Mouse (Mus musculus) neural tube, embryonic 11.5 days (tissue): Measurements from ENCODE around the gene Sgce. TPM values are rescaled to one million over a fixed set of nuclear protein-coding genes. Genes with fewer than 3 reads are reported as not detected.

ENCODE experiments used
- ATAC-seq: fragments of 200-750 bp; cut with Nextera tagmentation; 2 replicates; pipeline ENCODE4 v1.8.0; 2017; ENCODE audit warnings: moderate number of reproducible peaks, mild to moderate bottlenecking, moderate TSS enrichment, moderate library complexity; ENCODE audit not compliant: insufficient read depth, low FRiP score, low TSS enrichment
- DNase-seq: peaks from one replicate; pipeline ENCODE4 v3.0.0-alpha.2; 2015; ENCODE audit warnings: low spot score
- H3K27ac ChIP-seq: fragments of 300-500 bp; sonication (generic); 2 replicates; pipeline ENCODE4 v1.5.1; 2014; ENCODE audit warnings: low read depth, mild to moderate bottlenecking, low read length
- H3K27me3 ChIP-seq: fragments of 300-500 bp; sonication (generic); 2 replicates; pipeline ENCODE4 v1.6.1; 2014; ENCODE audit warnings: mild to moderate bottlenecking, low read length, mixed read lengths; ENCODE audit not compliant: control insufficient read depth, insufficient read depth
- H3K36me3 ChIP-seq: fragments of 300-500 bp; sonication (generic); 2 replicates; pipeline ENCODE4 v1.6.1; 2014; ENCODE audit warnings: mild to moderate bottlenecking, low read length, moderate library complexity, mixed read lengths; ENCODE audit not compliant: control insufficient read depth, insufficient read depth
- H3K4me1 ChIP-seq: fragments of 300-500 bp; sonication (generic); 2 replicates; pipeline ENCODE4 v1.6.1; 2014; ENCODE audit warnings: low read length, mixed read lengths; ENCODE audit not compliant: control insufficient read depth, insufficient read depth
- H3K4me2 ChIP-seq: fragments of 300-500 bp; sonication (generic); 2 replicates; pipeline ENCODE4 v1.6.1; 2014; ENCODE audit warnings: low read depth, mild to moderate bottlenecking, moderate library complexity
- H3K4me3 ChIP-seq: fragments of 300-500 bp; sonication (generic); 2 replicates; pipeline ENCODE4 v1.5.1; 2014; ENCODE audit warnings: low read depth, low read length
- H3K9ac ChIP-seq: fragments of 300-500 bp; sonication (generic); 2 replicates; pipeline ENCODE4 v1.6.1; 2014; ENCODE audit warnings: mild to moderate bottlenecking, low read length
- H3K9me3 ChIP-seq: fragments of 300-500 bp; sonication (generic); 2 replicates; pipeline ENCODE4 v1.6.1; 2016; ENCODE audit warnings: low read length; ENCODE audit not compliant: control insufficient read depth
- WGBS: fragments of 180-500 bp; shearing (Covaris S2); extraction: QIAGEN DNeasy Blood & Tissue Kit; methylation state at CpG from one replicate; pipeline ENCODE4 v1.1.7; 2014; 5-methylcytosine and 5-hydroxymethylcytosine counted together
- polyA plus RNA-seq: library from polyadenylated mRNA; unstranded; fragments of >200 nt; fragmentation: Nextera tagmentation; extraction: Ambion mirVana; gene quantifications from 2 replicates; pipeline ENCODE4 v1.2.1, GENCODE M21; 2014

Gene Sgce
- polyA plus RNA-seq, 1 experiment from 2014 or later: 55.1 TPM

DNA sequence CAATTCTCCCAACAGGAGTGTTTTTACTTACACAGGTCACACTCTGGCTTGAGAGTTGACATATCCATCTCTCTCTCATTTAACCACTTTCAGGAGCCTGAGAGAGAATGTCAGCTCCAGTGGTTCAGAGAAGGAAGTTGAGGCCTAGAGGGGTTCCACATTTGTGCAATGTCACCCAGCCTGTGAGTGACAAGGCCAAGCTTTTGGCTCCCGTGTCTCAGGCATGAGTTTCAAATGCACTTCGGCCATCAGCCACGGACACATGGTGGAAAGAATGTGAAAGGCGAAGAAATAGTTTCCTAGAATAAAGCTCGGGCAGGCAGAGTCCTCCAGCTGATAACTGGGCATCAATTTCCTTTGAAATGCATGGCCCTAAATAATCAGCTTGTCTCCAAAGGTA is 40.6 kb downstream of the Sgce start:
- H3K9ac ChIP-seq: no peak overlapping the region
- H3K27ac ChIP-seq: no peak overlapping the region
- ATAC-seq: no peak
- no peak overlapping the region for H3K4me2 ChIP-seq
- DNase-seq: no peak
- no peaks in the 10 kb centered on the region for H3K27me3 ChIP-seq
- no peaks in the 10 kb centered on the region for H3K9me3 ChIP-seq
- 84% methylated on average over 5 of the region's 5 CpGs for WGBS
- H3K4me1 ChIP-seq: no peaks in the 10 kb centered on the region
- H3K4me3 ChIP-seq: no peak overlapping the region
- no peaks in the 10 kb centered on the region for H3K36me3 ChIP-seq

DNA sequence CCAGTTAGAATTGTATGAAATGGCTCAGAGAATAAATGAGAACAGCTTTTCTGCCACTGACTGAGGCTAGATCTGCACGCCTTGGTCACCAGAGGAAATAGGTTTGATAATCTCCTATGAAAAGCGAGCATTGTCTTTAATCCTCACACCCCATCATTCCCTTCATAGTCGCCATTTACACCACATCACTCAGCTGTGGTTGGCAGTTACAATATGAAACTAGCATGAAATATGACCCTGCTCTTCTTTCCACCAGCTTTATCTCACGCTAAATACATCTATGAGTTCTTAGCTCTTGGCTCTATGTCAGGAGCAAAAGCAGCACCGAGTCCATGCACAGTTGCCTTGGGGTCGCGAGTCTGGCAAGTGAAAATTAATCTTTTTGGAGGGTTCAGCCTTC is 43.1 kb downstream of the Sgce start:
- Histone ChIP-seq H3K4me1 (no peaks in the 10 kb centered on the region), H3K27me3 (no peaks in the 10 kb centered on the region), H3K27ac (no peak overlapping the region), H3K9me3 (no peaks in the 10 kb centered on the region), H3K4me2 (no peak overlapping the region), H3K36me3 (no peaks in the 10 kb centered on the region), H3K9ac (no peak overlapping the region), H3K4me3 (no peak overlapping the region)
- 92% methylated on average over 7 of the region's 7 CpGs for WGBS
- no peak for DNase-seq
- no peak for ATAC-seq

DNA sequence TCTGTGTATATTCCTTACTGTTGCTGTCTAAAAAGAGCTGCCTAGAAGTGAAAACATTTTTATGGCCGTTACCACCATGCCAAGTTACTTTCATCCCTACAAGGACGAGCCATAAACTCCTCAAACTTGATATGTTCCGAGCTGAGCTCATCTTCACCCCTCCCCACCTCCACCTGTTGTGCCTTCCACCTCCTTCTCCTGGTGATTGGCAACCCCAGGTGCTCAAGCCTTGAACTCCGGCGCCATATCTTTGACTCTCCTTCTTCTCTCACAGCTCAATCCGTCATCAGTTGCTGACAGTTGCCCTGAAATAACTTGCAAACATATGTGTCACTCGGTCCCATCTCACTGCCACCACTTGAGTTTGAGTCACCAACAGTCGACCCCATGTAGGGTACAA is 45.4 kb downstream of the Sgce start:
- H3K9me3 ChIP-seq: no peaks in the 10 kb centered on the region
- H3K9ac ChIP-seq: no peak overlapping the region
- H3K27me3 ChIP-seq: no peaks in the 10 kb centered on the region
- no peak overlapping the region for H3K27ac ChIP-seq
- WGBS: 84% methylated on average over 8 of the region's 8 CpGs
- no peaks in the 10 kb centered on the region for H3K4me1 ChIP-seq
- H3K4me2 ChIP-seq: no peak overlapping the region
- DNase-seq (no peak), ATAC-seq (no peak)
- no peak overlapping the region for H3K4me3 ChIP-seq
- H3K36me3 ChIP-seq: no peaks in the 10 kb centered on the region

- no peak overlapping the region for H3K4me2 ChIP-seq
- no peak for ATAC-seq
- H3K4me3 ChIP-seq: no peak overlapping the region
- no peaks in the 10 kb centered on the region for H3K27me3 ChIP-seq
- no peak for DNase-seq
- no peaks in the 10 kb centered on the region for H3K4me1 ChIP-seq
- no peak overlapping the region for H3K9ac ChIP-seq
- no peak overlapping the region for H3K27ac ChIP-seq
- WGBS: 58% methylated on average over 3 of the region's 3 CpGs
- no peaks in the 10 kb centered on the region for H3K36me3 ChIP-seq
- no peaks in the 10 kb centered on the region for H3K9me3 ChIP-seq
These were observed 51.2 kb downstream of the Sgce start for GRCm38 (mm10) chr6:4695778-4696177.

DNA sequence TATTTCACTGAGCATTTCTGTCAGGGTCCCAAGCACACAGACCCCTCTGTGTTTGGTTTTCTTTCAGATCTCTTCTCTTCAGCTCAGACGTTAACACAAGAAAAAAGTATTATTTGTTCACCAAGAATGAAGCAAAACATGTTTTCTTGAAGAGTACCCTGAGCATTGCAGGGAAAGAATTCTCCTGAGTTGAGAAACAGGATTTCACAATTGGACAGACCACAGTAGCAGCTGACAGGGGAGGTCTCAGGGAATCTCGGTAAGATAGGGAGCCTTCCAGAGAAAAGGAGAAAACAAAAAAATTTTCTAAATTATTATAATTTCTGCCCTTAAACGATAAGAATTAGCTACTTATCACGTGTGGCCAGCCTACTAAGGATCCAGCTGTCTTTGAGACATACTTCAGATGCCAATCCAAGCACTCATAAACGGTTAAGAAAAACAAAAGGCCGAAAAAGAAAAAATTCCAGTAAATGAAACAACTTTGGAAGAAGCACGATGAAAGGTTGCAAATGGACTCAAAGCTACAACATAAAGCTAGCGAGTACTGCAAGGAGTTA is 52.3 kb downstream of the Sgce start:
- ATAC-seq (no peak), DNase-seq (no peak)
- Histone ChIP-seq H3K36me3 (no peaks in the 10 kb centered on the region), H3K27me3 (no peaks in the 10 kb centered on the region), H3K4me3 (no peak overlapping the region), H3K4me2 (no peak overlapping the region), H3K27ac (no peak overlapping the region), H3K9me3 (no peaks in the 10 kb centered on the region), H3K9ac (no peak overlapping the region), H3K4me1 (no peaks in the 10 kb centered on the region)
- 77% methylated on average over 8 of the region's 8 CpGs for WGBS

- no peak overlapping the region for H3K4me2 ChIP-seq
- H3K4me3 ChIP-seq: no peak overlapping the region
- H3K4me1 ChIP-seq: no peaks in the 10 kb centered on the region
- H3K9ac ChIP-seq: no peak overlapping the region
- no peak overlapping the region for H3K27ac ChIP-seq
- no peaks in the 10 kb centered on the region for H3K27me3 ChIP-seq
- 62% methylated on average over 10 of the region's 10 CpGs for WGBS
- ATAC-seq (no peak), DNase-seq (no peak)
- no peaks in the 10 kb centered on the region for H3K9me3 ChIP-seq
- no peaks in the 10 kb centered on the region for H3K36me3 ChIP-seq
These were observed 53.5 kb downstream of the Sgce start for GRCm38 (mm10) chr6:4693544-4693943.

- WGBS: 88% methylated on average over 4 of the region's 4 CpGs
- Histone ChIP-seq H3K27me3 (no peaks in the 10 kb centered on the region), H3K9ac (no peak overlapping the region), H3K4me3 (no peak overlapping the region), H3K4me1 (no peaks in the 10 kb centered on the region), H3K27ac (no peak overlapping the region), H3K4me2 (no peak overlapping the region), H3K9me3 (no peaks in the 10 kb centered on the region), H3K36me3 (no peaks in the 10 kb centered on the region)
- no peak for DNase-seq
- ATAC-seq: no peak
These were observed 56.6 kb downstream of the Sgce start for GRCm38 (mm10) chr6:4690438-4690837.

- H3K27ac ChIP-seq: no peak overlapping the region
- H3K4me2 ChIP-seq: no peak overlapping the region
- H3K27me3 ChIP-seq: no peaks in the 10 kb centered on the region
- H3K9ac ChIP-seq: no peak overlapping the region
- no peaks in the 10 kb centered on the region for H3K36me3 ChIP-seq
- ATAC-seq: no peak
- no peaks in the 10 kb centered on the region for H3K9me3 ChIP-seq
- WGBS: 36% methylated on average over 10 of the region's 10 CpGs
- H3K4me3 ChIP-seq: no peak overlapping the region
- no peak for DNase-seq
- no peaks in the 10 kb centered on the region for H3K4me1 ChIP-seq
These were observed 62.2 kb downstream of the Sgce start for GRCm38 (mm10) chr6:4684706-4685340.

DNA sequence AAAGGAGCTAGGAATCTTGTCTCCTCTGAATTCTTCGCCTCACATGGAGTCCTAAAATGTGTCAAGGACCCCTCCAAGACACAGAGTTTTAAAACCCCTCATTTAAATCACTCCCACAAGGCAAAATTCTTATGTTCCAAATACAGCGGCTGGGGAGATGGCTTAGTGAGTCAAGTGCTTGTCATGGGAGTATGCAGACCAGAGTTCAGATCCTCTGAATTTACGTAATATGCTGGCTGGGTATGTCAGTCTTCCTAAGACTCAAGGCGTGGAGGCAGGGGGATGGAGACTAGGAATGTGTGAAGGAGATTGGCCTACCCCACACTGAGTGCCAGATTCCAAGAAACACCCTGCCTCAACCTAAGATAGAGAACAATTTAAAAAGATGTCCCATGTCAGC is 66.4 kb downstream of the Sgce start:
- H3K27ac ChIP-seq: no peak overlapping the region
- H3K4me2 ChIP-seq: no peak overlapping the region
- 87% methylated on average over 4 of the region's 4 CpGs for WGBS
- DNase-seq: no peak
- H3K4me3 ChIP-seq: no peak overlapping the region
- H3K36me3 ChIP-seq: no peaks in the 10 kb centered on the region
- H3K27me3 ChIP-seq: no peaks in the 10 kb centered on the region
- no peaks in the 10 kb centered on the region for H3K4me1 ChIP-seq
- H3K9ac ChIP-seq: no peak overlapping the region
- no peak for ATAC-seq
- no peaks in the 10 kb centered on the region for H3K9me3 ChIP-seq
